Mouse (Mus musculus) hindbrain, embryonic 15.5 days (tissue): ENCODE measurements around the gene Egflam. TPM values are rescaled to one million over a fixed set of nuclear protein-coding genes. Genes with fewer than 3 reads are reported as not detected.

Experiments
- ATAC-seq: fragments of 200-750 bp; cut with Nextera tagmentation; 2 replicates; pipeline ENCODE4 v1.8.0; 2017; ENCODE audit warnings: low read depth, moderate number of reproducible peaks, moderate TSS enrichment; ENCODE audit not compliant: low FRiP score
- H3K27ac ChIP-seq: fragments of 300-500 bp; sonication (generic); replicated peaks from 2 replicates; pipeline ENCODE4 v1.5.1; 2015; ENCODE audit warnings: mild to moderate bottlenecking, inconsistent platforms
- H3K27me3 ChIP-seq: fragments of 300-500 bp; sonication (generic); 2 replicates; pipeline ENCODE4 v1.6.1; 2015; ENCODE audit warnings: control low read depth, inconsistent platforms
- H3K36me3 ChIP-seq: fragments of 300-500 bp; sonication (generic); 2 replicates; pipeline ENCODE4 v1.6.1; 2015; ENCODE audit warnings: control low read depth, inconsistent platforms
- H3K4me1 ChIP-seq: fragments of 300-500 bp; sonication (generic); replicated peaks from 2 replicates; pipeline ENCODE4 v1.6.1; 2015; ENCODE audit warnings: control low read depth, inconsistent platforms
- H3K4me2 ChIP-seq: fragments of 300-500 bp; sonication (generic); 2 replicates; pipeline ENCODE4 v1.6.1; 2015; ENCODE audit warnings: moderate library complexity, mild to moderate bottlenecking, inconsistent platforms
- H3K4me3 ChIP-seq: fragments of 300-500 bp; sonication (generic); 2 replicates; pipeline ENCODE4 v1.5.1; 2015; ENCODE audit warnings: mild to moderate bottlenecking, inconsistent platforms
- H3K9ac ChIP-seq: fragments of 300-500 bp; sonication (generic); 2 replicates; pipeline ENCODE4 v1.6.1; 2015; ENCODE audit warnings: inconsistent platforms
- H3K9me3 ChIP-seq: fragments of 300-500 bp; sonication (generic); 2 replicates; pipeline ENCODE4 v1.6.1; 2016; ENCODE audit warnings: control low read depth, inconsistent platforms
- WGBS: fragments of 180-500 bp; shearing (Covaris S2); methylation state at CpG from one replicate; pipeline ENCODE4 v1.1.7; 2015; 5-methylcytosine and 5-hydroxymethylcytosine counted together
- polyA plus RNA-seq: library from polyadenylated mRNA; unstranded; fragments of >200 nt; fragmentation: Nextera tagmentation; extraction: Ambion mirVana; gene quantifications from 2 replicates; pipeline ENCODE4 v1.2.1, GENCODE M21; 2015

Gene Egflam
- polyA plus RNA-seq, 1 experiment from 2014 or later, result 12.7 TPM

DNA sequence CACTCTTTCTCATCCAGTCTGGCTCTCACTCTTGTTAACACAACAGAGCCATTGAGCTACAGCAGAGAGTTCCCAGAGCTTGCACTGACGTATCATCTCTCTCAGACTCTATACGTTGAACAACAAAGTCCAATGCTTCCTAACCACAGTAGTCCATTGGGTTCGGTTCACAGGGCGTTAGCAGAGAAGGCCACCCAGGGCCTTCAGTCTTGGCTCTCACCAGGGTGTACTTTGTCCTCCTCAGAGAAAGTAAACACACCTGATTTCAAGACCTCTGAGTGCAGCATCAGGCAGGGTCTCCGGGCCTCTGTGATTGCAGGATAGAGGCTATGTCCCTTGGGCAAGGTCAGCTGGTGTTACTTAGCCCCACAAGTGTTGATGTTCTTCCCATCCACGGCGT lies 190.9 kb downstream of the Egflam start:
- Histone ChIP-seq H3K9me3 (no peaks in the 10 kb centered on the region), H3K4me1 (peaks cover 2% of the 10 kb centered on the region; the same call in 1 of the 2 replicates)
- ATAC-seq, result no peak

DNA sequence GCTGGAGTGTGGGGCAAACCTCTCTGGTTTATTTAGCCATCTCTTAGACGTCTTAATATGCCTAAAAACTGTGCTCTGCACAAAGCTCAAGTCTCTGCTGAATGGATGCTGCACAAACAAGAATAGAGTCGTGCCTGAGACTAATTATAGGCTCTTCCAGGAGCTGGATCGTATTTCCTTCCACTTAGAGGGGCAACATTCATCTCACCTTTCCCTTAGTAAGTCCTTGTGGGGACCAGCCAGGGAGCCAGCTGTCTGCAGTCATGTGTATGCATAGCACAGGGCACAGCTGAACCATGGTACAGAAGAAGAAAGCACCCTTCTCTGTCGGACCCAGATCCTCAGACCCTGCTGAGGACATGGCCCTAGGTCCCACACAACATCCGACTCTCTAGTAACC lies 192.1 kb downstream of the Egflam start:
- no peak overlapping the region for H3K4me3 ChIP-seq
- 57% methylated on average over 5 of the region's 5 CpGs for WGBS
- H3K27ac ChIP-seq, result no peak overlapping the region
- peaks cover 4% of the 10 kb centered on the region for H3K4me1 ChIP-seq
- H3K27me3 ChIP-seq, result no peaks in the 10 kb centered on the region
- H3K4me2 ChIP-seq, result no peak overlapping the region
- H3K36me3 ChIP-seq, result no peaks in the 10 kb centered on the region
- no peaks in the 10 kb centered on the region for H3K9me3 ChIP-seq
- H3K9ac ChIP-seq, result no peak overlapping the region
- ATAC-seq, result no peak

More for the DNA sequence above, 190.9 kb downstream of the Egflam start:
- Histone ChIP-seq H3K27me3 (no peaks in the 10 kb centered on the region), H3K4me3 (no peak overlapping the region), H3K27ac (no peak overlapping the region), H3K9ac (no peak overlapping the region), H3K36me3 (no peaks in the 10 kb centered on the region), H3K4me2 (no peak overlapping the region)
- WGBS, result 84% methylated on average over 7 of the region's 7 CpGs

DNA sequence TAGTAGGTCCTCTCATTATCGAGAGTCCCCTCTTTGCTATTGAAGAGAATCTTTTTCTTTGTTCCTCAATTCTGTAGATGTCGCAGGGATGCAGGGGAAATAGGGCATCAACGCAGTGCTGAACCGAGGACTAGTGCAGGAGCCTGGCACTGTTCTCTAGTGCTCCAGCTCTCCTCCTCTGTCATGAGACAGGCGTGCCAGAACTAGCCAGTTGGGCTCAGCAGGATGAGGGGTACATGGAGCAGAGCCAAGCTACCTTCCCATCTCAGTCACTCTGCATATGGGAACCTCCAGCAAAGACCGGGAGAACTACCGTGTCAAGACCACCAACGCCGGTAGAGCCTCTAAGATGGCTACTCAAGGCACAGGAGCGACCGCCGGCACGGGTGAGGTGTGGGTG lies 193.3 kb downstream of the Egflam start:
- Histone ChIP-seq H3K9ac (no peak overlapping the region), H3K27me3 (no peaks in the 10 kb centered on the region), H3K36me3 (no peaks in the 10 kb centered on the region), H3K4me3 (no peak overlapping the region), H3K4me1 (peaks cover 4% of the 10 kb centered on the region), H3K27ac (no peak overlapping the region), H3K4me2 (no peak overlapping the region), H3K9me3 (no peaks in the 10 kb centered on the region)
- WGBS, result 70% methylated on average over 13 of the region's 13 CpGs
- ATAC-seq, result peak; percentile 52; the same call in 1 of the 2 replicates

DNA sequence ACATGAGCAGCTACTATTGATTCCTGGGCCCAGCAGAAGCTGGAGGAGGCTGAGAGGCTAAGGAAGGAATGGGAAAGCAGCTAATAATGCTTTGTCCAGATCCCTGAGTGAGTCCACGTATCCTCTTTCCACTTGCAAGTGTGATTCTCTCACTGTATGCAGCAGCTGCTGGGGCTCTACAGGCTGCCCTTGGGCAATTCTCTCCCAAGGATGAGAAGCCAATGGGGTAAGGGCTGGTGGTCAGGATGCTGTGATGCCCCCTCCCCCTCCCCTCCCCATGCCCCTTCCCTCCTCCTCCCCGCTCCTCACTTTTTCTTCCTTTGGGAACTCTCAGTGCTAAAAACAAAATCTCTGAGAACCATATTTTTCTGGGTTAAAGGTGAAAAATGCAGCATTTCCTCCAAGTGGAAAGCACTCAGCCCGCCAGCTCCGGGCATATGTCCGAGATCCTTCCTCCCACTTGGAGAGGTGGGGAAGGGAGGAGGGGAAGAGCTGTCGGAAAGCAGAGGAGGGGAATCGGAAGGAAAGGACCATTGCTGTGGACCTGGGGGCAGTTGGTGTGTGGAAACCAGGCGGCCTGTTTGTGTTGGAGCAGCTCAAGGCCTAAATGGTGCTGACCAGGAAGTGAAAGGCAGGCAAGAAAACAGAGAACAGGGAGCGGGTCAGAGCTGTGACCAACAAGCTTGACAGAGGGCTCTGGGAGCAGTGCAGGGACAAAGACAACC lies 194.4 kb downstream of the Egflam start:
- WGBS, result 66% methylated on average over 9 of the region's 9 CpGs
- ATAC-seq, result no peak
- peaks cover 13% of the 10 kb centered on the region for H3K4me1 ChIP-seq
- H3K4me3 ChIP-seq, result no peak overlapping the region
- H3K9ac ChIP-seq, result no peak overlapping the region
- no peaks in the 10 kb centered on the region for H3K9me3 ChIP-seq
- H3K36me3 ChIP-seq, result no peaks in the 10 kb centered on the region
- no peak overlapping the region for H3K4me2 ChIP-seq
- no peaks in the 10 kb centered on the region for H3K27me3 ChIP-seq
- H3K27ac ChIP-seq, result 0 out of 2 replicates have a peak overlapping the region, but pooled peaks have one; percentile 1

DNA sequence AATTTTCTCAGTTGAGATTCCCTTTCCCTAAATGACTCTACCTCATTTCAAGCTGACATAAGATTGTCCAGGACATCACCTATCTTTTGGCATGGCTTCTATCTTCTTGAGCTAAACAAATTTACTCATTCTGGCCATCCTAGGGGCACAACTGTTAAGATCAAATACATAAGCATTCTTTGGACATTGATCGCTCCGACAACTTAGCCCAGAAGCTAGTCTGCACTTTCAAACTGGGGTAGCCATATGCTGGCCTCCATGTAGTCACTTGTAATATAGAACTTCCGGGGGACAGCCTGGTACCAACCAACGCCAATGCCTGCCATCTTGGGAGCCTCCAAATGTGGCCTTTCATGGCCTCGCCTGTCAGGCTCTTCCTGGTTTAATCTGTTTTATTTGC lies 195.2 kb downstream of the Egflam start:
- WGBS, result 80% methylated on average over 5 of the region's 5 CpGs
- Histone ChIP-seq H3K9me3 (no peaks in the 10 kb centered on the region), H3K9ac (no peak overlapping the region), H3K27me3 (no peaks in the 10 kb centered on the region), H3K4me1 (peaks cover 19% of the 10 kb centered on the region), H3K4me2 (no peak overlapping the region), H3K36me3 (no peaks in the 10 kb centered on the region), H3K27ac (0 out of 2 replicates have a peak overlapping the region, but pooled peaks have one; percentile 1), H3K4me3 (no peak overlapping the region)
- ATAC-seq, result no peak

DNA sequence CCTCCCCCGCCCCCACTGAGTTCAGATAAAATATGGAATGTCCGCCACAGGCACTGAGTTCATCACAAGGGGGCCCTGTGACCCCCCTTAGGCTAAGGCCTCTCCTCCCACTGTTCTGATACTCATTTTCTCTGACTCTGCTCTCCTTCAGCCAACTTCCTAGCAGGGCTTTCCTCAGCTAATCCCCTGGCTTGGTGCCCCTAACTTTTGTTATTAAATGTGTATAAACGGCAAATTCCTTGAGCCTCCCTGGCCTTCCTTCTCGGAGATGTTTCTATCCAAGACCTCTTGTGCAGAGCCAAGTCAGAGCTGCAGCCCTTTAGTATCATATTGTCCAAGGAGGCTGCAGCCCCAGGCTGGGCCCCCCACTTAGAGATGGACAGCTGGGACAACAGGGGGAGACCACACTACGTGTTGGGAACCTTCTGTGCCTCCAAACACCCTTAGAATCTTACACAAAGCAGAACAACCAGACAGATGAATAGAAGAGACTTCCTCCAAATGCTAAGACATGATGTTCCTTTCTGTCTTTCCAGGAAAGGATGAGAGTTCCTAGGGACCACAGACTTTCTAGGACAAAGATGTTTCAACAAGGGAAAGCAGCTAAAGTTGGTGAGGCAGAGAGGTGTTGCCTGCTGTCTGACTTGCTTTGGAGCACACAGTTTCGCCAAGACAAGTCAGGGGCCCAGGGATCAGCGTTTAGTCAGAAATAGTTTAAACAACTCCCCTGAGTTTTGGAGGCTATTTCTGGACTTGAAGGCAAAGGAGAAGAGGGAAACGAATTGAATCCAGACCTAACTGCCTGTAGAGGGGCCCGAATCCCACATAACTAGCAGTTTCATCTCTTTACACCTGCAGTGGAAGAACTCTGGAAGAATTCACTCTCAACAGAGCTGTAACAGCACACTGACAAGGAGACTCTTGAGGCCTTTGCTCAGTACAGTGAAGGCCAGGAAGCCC lies 196.5 kb downstream of the Egflam start:
- Histone ChIP-seq H3K4me1 (peaks cover 23% of the 10 kb centered on the region), H3K4me3 (no peak overlapping the region), H3K9me3 (no peaks in the 10 kb centered on the region), H3K27ac (peak overlapping the region; percentile 18; the same call in 1 of the 2 replicates), H3K36me3 (no peaks in the 10 kb centered on the region), H3K27me3 (no peaks in the 10 kb centered on the region), H3K4me2 (no peak overlapping the region), H3K9ac (no peak overlapping the region)
- no peak for ATAC-seq
- WGBS, result 54% methylated on average over 9 of the region's 9 CpGs

DNA sequence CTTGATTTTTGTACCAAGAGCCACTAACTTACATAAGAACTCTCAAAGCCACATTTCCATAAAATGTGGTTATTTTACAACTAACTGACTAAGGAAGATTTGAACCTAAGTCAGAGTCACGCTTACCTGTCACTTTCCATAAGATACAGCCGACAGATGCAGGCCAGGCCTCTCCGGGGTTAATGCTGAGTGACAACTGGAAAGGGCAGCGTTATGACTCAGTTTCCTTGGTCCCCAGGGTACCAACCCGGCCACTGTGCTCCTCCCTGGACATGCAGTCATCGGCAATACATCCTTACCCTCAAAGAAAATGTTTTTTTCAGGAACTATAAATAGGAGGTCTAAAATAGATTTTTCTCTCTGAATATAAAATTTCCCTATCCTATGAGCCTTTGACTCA lies 197.9 kb downstream of the Egflam start:
- H3K4me2 ChIP-seq, result no peak overlapping the region
- H3K9ac ChIP-seq, result no peak overlapping the region
- no peak for ATAC-seq
- no peaks in the 10 kb centered on the region for H3K36me3 ChIP-seq
- no peaks in the 10 kb centered on the region for H3K9me3 ChIP-seq
- H3K4me3 ChIP-seq, result no peak overlapping the region
- WGBS, result 58% methylated on average over 6 of the region's 6 CpGs
- peaks cover 26% of the 10 kb centered on the region for H3K4me1 ChIP-seq
- H3K27ac ChIP-seq, result no peak overlapping the region
- no peaks in the 10 kb centered on the region for H3K27me3 ChIP-seq

DNA sequence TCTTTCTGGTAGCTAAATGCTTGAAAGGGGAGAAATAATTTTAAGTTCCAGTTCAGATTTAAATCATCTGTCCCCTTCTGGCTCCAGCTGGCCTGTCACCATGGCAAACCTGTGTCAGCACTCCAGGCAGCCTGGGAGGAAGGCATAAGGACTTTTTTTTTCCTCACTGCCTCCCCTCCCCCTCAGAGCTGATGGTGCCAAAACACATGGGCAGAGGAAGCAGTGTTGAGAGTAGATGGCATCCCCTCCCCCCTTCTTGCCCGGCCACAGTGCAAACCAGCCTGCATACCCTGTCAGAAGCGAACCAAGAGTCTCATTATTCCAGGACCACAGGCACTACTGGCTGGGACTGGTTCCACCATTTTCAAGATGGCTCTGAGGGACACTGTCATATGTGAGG lies 199.4 kb downstream of the Egflam start:
- WGBS, result 6% methylated on average over 2 of the region's 2 CpGs
- Histone ChIP-seq H3K4me2 (no peak overlapping the region), H3K27me3 (no peaks in the 10 kb centered on the region), H3K9me3 (no peaks in the 10 kb centered on the region), H3K4me3 (no peak overlapping the region), H3K4me1 (peaks cover 40% of the 10 kb centered on the region), H3K27ac (peak overlapping the region; percentile 65), H3K9ac (no peak overlapping the region), H3K36me3 (no peaks in the 10 kb centered on the region)
- peak; percentile 86 for ATAC-seq

DNA sequence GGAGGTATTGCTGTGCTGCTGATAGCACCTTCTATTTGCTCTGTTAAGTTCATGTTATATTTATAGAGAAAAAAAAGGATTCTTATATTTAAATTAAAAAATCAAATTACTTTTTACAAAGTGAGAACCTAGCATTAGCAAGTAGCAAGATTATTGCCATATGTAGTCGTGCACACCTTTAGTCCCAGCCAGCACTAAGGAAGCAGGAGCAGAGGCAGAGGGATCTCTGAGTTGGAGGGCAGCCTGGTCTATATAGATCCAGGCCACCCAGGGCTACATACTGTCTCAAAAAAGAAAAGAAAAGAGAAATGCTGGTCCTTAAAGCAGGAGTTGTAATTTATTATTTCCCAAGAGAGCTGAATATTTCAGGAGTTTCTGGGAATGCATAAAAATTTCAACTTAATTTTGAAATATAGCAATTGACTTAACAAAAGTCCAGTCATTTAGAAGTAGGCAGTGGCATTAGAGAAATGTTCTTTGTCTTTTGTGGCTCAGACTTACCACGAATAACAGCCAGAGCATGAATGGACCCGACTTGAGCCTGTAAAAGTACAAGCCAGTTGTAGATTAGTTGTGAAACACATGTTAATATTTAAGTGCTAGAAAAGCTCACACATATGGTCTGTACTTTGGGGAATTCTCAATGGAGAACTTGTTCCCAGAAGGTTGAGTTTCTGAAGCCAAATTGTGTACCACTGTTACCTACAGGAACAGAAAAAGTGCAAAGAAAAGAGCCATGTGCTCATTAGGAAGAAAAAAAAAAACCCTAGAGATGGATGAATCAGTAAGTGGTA lies 200.3 kb downstream of the Egflam start:
- no peak overlapping the region for H3K4me2 ChIP-seq
- H3K4me3 ChIP-seq, result no peak overlapping the region
- WGBS, result 47% methylated on average over 3 of the region's 3 CpGs
- H3K4me1 ChIP-seq, result peaks cover 43% of the 10 kb centered on the region
- no peaks in the 10 kb centered on the region for H3K36me3 ChIP-seq
- H3K9ac ChIP-seq, result no peak overlapping the region
- H3K27ac ChIP-seq, result peak overlapping the region; percentile 55; the same call in 1 of the 2 replicates
- ATAC-seq, result no peak
- no peaks in the 10 kb centered on the region for H3K27me3 ChIP-seq
- no peaks in the 10 kb centered on the region for H3K9me3 ChIP-seq

DNA sequence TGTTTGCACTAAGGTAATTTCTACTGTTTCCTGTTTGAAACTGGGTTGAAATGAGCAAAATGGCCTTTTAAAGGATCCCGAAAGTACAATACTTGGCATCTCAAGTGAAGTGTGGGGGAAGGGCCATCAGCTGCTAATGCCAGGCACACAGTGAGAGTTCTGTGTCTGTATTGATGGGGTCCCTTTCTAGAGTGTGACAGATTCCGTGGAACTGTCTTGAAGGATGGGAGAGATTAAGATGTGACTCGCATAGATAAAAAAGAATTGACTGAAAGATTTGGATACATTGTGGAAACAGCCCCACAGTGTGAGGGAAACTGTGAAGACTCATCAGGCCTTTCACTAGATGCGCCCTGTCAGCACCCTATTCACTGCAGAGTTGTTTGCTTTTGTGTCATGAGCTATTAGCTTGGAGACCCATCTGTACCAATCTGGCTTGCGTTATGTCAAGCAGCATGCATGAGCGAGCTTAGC lies 203.4 kb downstream of the Egflam start:
- Histone ChIP-seq H3K27me3 (no peaks in the 10 kb centered on the region), H3K9ac (no peak overlapping the region), H3K36me3 (0 out of 2 replicates have a peak, but pooled peaks cover 6% of the 10 kb centered on the region), H3K9me3 (no peaks in the 10 kb centered on the region), H3K4me3 (no peak overlapping the region), H3K4me2 (peak overlapping the region; percentile 9; the same call in 1 of the 2 replicates), H3K27ac (peak overlapping the region; percentile 70), H3K4me1 (peaks cover 39% of the 10 kb centered on the region)
- peak; percentile 78 for ATAC-seq
- WGBS, result 13% methylated on average over 6 of the region's 6 CpGs

DNA sequence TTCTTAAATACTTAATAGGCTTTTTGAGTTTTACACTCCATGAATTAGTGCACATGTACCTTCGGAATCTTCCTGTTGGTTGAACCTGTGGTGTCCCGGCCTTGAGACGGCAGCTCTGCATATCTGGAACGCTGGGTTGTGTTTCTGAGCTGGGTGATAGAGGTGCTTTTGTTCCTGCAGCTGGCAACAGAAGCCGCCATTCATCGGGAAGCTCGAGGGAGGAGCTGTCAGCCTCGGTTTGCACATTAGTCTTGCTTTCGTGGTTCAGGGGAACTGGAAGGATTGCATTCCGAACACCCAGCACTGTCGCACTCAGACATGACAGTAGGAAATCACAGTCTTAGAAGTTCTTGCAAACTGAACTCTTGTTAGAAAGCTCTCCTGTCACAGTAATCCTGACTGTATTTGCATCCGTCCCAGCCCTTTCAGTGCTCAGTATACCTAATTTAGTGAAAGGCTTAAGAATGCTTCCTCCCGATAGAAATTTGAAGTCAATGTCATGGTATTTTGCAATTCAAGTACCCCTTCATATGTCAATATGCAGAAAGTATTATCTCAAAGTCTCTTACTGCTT lies 204.0 kb downstream of the Egflam start:
- ATAC-seq, result peak; percentile 37

More for the DNA sequence above, 204.0 kb downstream of the Egflam start:
- Histone ChIP-seq H3K9ac (no peak overlapping the region), H3K9me3 (no peaks in the 10 kb centered on the region), H3K4me1 (peaks cover 35% of the 10 kb centered on the region), H3K4me3 (no peak overlapping the region), H3K36me3 (0 out of 2 replicates have a peak, but pooled peaks cover 6% of the 10 kb centered on the region), H3K27me3 (no peaks in the 10 kb centered on the region), H3K27ac (peak overlapping the region; percentile 70), H3K4me2 (peak overlapping the region; percentile 9; the same call in 1 of the 2 replicates)
- WGBS, result 11% methylated on average over 13 of the region's 13 CpGs
